Mouse (Mus musculus): ENCODE measurements around the gene Orc5.
"Not testable (repeated sequence)": the region's sequence is repeated elsewhere in the genome, so short reads cannot be mapped to it uniquely, and the experiment has no call there.

GRCm38 (mm10) chr5:22472445-22472844 is 77.8 kb downstream of the Orc5 start:
- not testable (repeated sequence) for TF ChIP-seq POLR2A (IDR thresholded peaks at IDR 0.05; ENCODE audit: borderline replicate concordance, low read depth, low read length); CTCF (IDR thresholded peaks at IDR 0.05; ENCODE audit: low read depth, low read length)
